Mouse (Mus musculus) gastrocnemius, adult 2 months (tissue): ENCODE measurements around the gene Usp10. TPM values are rescaled to one million over a fixed set of nuclear protein-coding genes. Genes with fewer than 3 reads are reported as not detected.
A peak's percentile ranks its signal among the peaks of the same experiment; 100 is the strongest.

Experiments
- DNase-seq: peaks from one replicate; pipeline ENCODE4 v3.0.0; 2022
- H3K27ac ChIP-seq: fragments of 200-600 bp; 2 replicates; pipeline ENCODE4 v1.8.1; 2022; ENCODE audit warnings: mild to moderate bottlenecking
- H3K4me3 ChIP-seq: fragments of 200-600 bp; 2 replicates; pipeline ENCODE4 v1.8.1; 2022; ENCODE audit warnings: mild to moderate bottlenecking, moderate library complexity
- CTCF ChIP-seq: fragments of 200-600 bp; IDR thresholded peaks from 2 replicates; pipeline ENCODE4 v1.8.1; 2022; ENCODE audit warnings: antibody characterized with exemption, mild to moderate bottlenecking, moderate library complexity
- intact Hi-C: fragments of 180-260 bp; cut with DNase I; formaldehyde crosslinking; loops from one replicate; pipeline ENCODE4 v1.15.1; 2025
- total RNA-seq, 2 experiments: library from RNA; stranded (reverse); gene quantifications; 2 replicates each; pipeline ENCODE4 v1.2.3; 2021

Gene Usp10
- total RNA-seq, 2 experiments from 2014 or later: 56.9 to 73.9 TPM

DNA sequence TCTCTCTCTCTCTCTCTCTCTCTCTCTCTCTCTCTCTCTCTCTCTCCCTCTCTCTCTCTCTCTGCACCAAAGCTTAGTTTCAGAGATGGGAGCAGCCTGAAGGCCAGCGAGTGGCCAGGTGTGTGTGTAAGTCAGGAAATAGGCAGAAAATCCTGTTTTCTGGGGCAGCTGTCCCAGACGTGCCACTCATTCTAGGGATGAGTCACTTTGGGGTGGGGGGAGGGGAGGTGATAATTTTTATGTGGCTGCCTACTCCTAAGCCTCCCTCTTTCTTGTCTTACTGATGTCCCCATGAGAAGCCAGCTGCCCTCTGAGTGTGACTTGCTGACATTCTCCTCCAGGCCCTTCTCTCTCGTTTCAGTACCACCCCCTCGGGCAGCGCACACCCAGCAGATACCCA is 76.0 kb downstream of the Usp10 start:
- H3K27ac ChIP-seq: no peak overlapping the region
- no peak overlapping the region for H3K4me3 ChIP-seq
- intact Hi-C loops: no loop called here
- no peak for TF ChIP-seq CTCF
- no peak for DNase-seq

- DNase-seq: peak; percentile 66
- intact Hi-C loops: no loop called here
- H3K4me3 ChIP-seq: peak overlapping the region; percentile 21; the same call in 1 of the 2 replicates
- peak overlapping the region; percentile 28; the same call in 1 of the 2 replicates for H3K27ac ChIP-seq
- TF ChIP-seq CTCF: no peak
These were observed 77.9 kb downstream of the Usp10 start for GRCm38 (mm10) chr8:119988087-119988486.

- peak; percentile 90 for DNase-seq
- Histone ChIP-seq H3K27ac (peak within 1 kb of the TSS; percentile 58), H3K4me3 (peak within 1 kb of the TSS; percentile 70)
- intact Hi-C loops: no loop called here
- TF ChIP-seq CTCF: peak; percentile 29; the same call in 1 of the 2 replicates
These were observed 82.1 kb downstream of the Usp10 start, which contains the start of gene Crispld2 for GRCm38 (mm10) chr8:119992249-119992648. Gene Crispld2 (plus strand): TSS chr8:119992438.

- TF ChIP-seq CTCF: no peak
- DNase-seq: no peak
- intact Hi-C loops: no loop called here
- H3K4me3 ChIP-seq: peak overlapping the region; percentile 70
- peak overlapping the region; percentile 58 for H3K27ac ChIP-seq
These were observed 84.0 kb downstream of the Usp10 start for GRCm38 (mm10) chr8:119994114-119994513.

DNA sequence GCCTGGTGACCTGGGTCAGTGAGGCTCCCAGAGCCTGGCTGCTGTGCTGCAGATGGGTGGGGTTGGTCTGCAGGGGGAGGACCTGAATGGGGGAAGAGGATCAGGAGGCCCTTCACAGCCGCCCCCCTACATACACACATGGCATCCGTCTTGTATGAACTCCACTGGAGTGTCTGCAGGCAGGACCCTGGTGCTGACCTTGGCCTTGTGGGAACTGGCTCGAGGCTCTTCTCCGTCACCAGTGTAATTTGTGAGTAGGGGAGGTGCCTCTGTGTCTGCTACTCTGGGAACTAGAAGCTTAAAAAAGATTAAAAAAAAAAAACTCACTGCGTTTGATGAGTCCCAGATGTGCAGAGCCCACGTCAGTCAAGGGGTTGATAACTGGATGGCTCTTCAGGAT is 84.4 kb downstream of the Usp10 start:
- DNase-seq: no peak
- H3K4me3 ChIP-seq: peak overlapping the region; percentile 70
- no peak for TF ChIP-seq CTCF
- peak overlapping the region; percentile 58; the same call in 1 of the 2 replicates for H3K27ac ChIP-seq
- intact Hi-C loops: no loop called here

GRCm38 (mm10) chr8:119997266-119997665 is 87.1 kb downstream of the Usp10 start:
- TF ChIP-seq CTCF: no peak
- DNase-seq: peak; percentile 14
- Histone ChIP-seq H3K27ac (peak overlapping the region; percentile 54), H3K4me3 (no peak overlapping the region)
- intact Hi-C loops: loop anchor here (5.0 kb wide), 1 partner anchor 50 kb away; no protein-coding TSS in a partner anchor

GRCm38 (mm10) chr8:120000461-120000860 is 90.3 kb downstream of the Usp10 start:
- peak overlapping the region; percentile 67 for H3K27ac ChIP-seq
- TF ChIP-seq CTCF: no peak
- intact Hi-C loops: loop anchor here (5.0 kb wide), 1 partner anchor 47 kb away; no protein-coding TSS in a partner anchor
- peak; percentile 81 for DNase-seq
- H3K4me3 ChIP-seq: no peak overlapping the region

GRCm38 (mm10) chr8:120001712-120002111 is 91.6 kb downstream of the Usp10 start:
- no peak for TF ChIP-seq CTCF
- intact Hi-C loops: loop anchor here (5.0 kb wide), 1 partner anchor 46 kb away; no protein-coding TSS in a partner anchor
- Histone ChIP-seq H3K4me3 (no peak overlapping the region), H3K27ac (peak overlapping the region; percentile 67)
- no peak for DNase-seq

GRCm38 (mm10) chr8:120002348-120002747 is 92.2 kb downstream of the Usp10 start:
- Histone ChIP-seq H3K4me3 (no peak overlapping the region), H3K27ac (peak overlapping the region; percentile 58)
- intact Hi-C loops: loop anchor here (5.0 kb wide), 1 partner anchor 45 kb away; no protein-coding TSS in a partner anchor
- no peak for DNase-seq
- TF ChIP-seq CTCF: no peak

DNA sequence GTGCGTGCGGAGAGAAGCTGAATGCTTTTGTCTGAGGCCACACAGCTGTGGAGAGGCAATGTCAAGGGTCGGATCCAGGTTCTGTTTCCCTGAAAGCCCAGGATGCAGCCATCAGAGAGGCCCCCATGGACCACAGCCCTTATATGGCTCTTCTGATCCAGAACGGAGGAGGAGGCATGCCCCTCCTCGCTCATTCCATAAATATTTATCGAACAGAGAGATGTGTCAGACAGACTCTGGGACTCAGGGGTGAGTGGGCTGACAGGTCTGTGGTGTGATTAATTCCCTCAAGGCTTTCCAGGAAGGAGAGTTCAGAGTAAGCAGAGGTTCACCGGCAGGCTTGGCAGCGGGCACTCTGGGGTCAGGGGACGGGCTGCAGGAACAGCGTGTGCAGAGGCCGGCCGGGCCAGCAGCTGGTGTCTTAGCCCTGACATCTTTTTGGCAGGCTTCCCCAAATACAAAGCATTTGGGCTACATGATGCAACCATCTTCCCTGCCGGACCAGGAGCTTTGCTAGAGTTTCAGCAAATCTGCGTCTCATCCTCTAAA is 94.1 kb downstream of the Usp10 start:
- peak; percentile 91 for DNase-seq
- intact Hi-C loops: loop anchor here (2.0 to 5.0 kb wide), 2 partner anchors 43 to 59 kb away; no protein-coding TSS in a partner anchor
- H3K4me3 ChIP-seq: no peak overlapping the region
- TF ChIP-seq CTCF: peak; percentile 18; the same call in 1 of the 2 replicates
- peak overlapping the region; percentile 35 for H3K27ac ChIP-seq

DNA sequence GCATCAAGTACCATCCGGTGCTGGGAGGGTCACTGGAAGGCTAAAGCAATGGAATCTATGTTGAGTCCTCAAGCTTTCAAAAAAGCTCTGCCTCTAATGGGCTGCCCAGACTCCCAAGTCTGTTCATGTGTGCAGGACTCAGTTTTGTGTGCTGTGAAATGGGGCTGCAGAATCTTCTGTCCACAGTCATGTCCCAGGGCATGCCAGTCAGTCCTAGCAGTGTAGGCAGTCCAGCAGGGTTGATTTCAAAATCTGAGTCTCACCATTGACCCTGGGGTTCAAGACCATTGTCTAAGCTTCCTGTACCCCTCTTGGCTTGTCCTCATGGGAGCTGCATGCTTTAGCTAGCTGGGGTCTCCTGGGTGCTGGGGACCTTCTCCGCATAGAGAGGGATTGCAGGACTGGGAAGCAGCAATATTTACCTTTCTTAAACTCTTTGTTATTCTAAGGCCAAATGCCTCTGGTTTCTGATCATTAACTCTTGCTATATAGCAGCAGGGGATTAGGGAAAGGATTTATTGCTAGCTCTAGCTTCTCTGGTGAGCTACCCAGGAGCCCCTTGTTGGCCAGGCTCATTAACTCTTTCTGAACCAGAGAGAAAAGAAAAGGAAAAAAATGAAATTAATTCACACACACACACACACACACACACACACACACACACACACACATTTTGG is 94.7 kb downstream of the Usp10 start:
- no peak for TF ChIP-seq CTCF
- Histone ChIP-seq H3K4me3 (no peak overlapping the region), H3K27ac (peak overlapping the region; percentile 35)
- no peak for DNase-seq
- intact Hi-C loops: loop anchor here (2.0 to 5.0 kb wide), 2 partner anchors 42 to 58 kb away; no protein-coding TSS in a partner anchor

- no peak for DNase-seq
- TF ChIP-seq CTCF: no peak
- Histone ChIP-seq H3K4me3 (no peak overlapping the region), H3K27ac (peak overlapping the region; percentile 43)
- intact Hi-C loops: loop anchor here (2.0 kb wide), 1 partner anchor 24 kb away; no protein-coding TSS in a partner anchor
These were observed 96.5 kb downstream of the Usp10 start for GRCm38 (mm10) chr8:120006645-120007160.

Other genes with a start within 250 kb of the Usp10 start
- gene Wfdc1, start 244.0 kb upstream of the Usp10 start, total RNA-seq: 10 to 100 TPM; 96.5 to 98.7 TPM
- gene Atp2c2, start 210.4 kb upstream of the Usp10 start, total RNA-seq: under 1 TPM; 0.08 to 0.10 TPM
- 1 to 10 TPM; 3.0 to 3.3 TPM for gene Tldc1, start 131.9 kb upstream of the Usp10 start, total RNA-seq
- gene Cotl1, start 69.8 kb upstream of the Usp10 start, total RNA-seq: 1 to 10 TPM; 3.2 to 7.4 TPM
- 1 to 10 TPM in 1 of 2 experiments, under 1 TPM in 1; 0.71 to 1.1 TPM for gene Klhl36, start 48.1 kb upstream of the Usp10 start, total RNA-seq
- gene Gm20388, start 481 bp downstream of the Usp10 start, total RNA-seq: 10 to 100 TPM in 1 of 2 experiments, 1 to 10 TPM in 1; 6.1 to 15.0 TPM
- 10 to 100 TPM in 1 of 2 experiments, 1 to 10 TPM in 1; 9.5 to 19.6 TPM for gene Crispld2, start 82.1 kb downstream of the Usp10 start, total RNA-seq
- 10 to 100 TPM; 23.9 to 27.6 TPM for gene Zdhhc7, start 191.1 kb downstream of the Usp10 start, total RNA-seq
- 10 to 100 TPM; 26.5 to 30.0 TPM for gene 6430548M08Rik, start 203.8 kb downstream of the Usp10 start, total RNA-seq